Comparison of ENCODE assay signal across 21 mouse cellular contexts in the genomic region with DNA sequence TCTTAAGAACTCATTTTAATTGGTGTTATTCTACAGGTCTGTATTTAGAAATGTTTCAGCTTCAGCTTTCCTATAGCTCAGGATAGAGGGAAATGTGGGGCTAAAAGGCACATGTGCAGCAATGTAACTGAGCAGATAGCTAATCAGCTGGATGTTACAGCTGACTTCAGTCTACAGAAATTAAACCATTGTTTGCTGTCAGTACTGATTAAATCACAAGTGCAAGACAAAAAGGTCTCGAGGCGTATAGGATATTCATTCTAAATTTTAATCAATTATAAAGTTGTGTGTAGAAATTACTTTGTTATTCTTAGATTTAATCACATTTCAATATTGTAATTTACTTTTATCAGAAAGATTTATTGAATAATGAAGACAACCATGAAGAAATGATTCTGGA. TPM values are rescaled to one million over a fixed set of nuclear protein-coding genes. Genes with fewer than 3 reads are reported as not detected.
DNase-seq lines count a peak whose midpoint lies in the region; ATAC-seq and TF ChIP-seq lines count a peak whose summit lies in the region.
"Had no signal": no experiment of that assay in that cellular context is flagged by ENCODE, and none has a peak within 500 bp of the region (broad histone marks: within the 10 kb centered on the region; RNA-seq: fewer than 3 reads in every experiment).

No protein-coding gene starts in this region.

- no peak overlapping the region for H3K9ac ChIP-seq in midbrain, embryonic 11.5 days (ENCODE audit: low read length)
- no peak overlapping the region for H3K9ac ChIP-seq in midbrain, postnatal 0 days (replicated peaks; ENCODE audit: low read length, poor library complexity, severe bottlenecking)

- H3K36me3 ChIP-seq in midbrain, embryonic 11.5 days (ENCODE audit: control insufficient read depth, insufficient read depth, low read length): no peaks in the 10 kb centered on the region
- H3K36me3 ChIP-seq in midbrain, postnatal 0 days (ENCODE audit: insufficient read depth, low read length): no peaks in the 10 kb centered on the region
- H3K36me3 ChIP-seq: G1E had no signal

- no peak for TF ChIP-seq CTCF in midbrain, postnatal 0 days (IDR thresholded peaks at IDR 0.05)

- H3K27me3 ChIP-seq in midbrain, embryonic 11.5 days (ENCODE audit: control insufficient read depth, insufficient read depth, low read length): no peaks in the 10 kb centered on the region
- H3K27me3 ChIP-seq in midbrain, postnatal 0 days (ENCODE audit: insufficient read depth, low read length): no peaks in the 10 kb centered on the region
- H3K27me3 ChIP-seq: CH12.LX, Patski had no signal

- WGBS in midbrain, embryonic 11.5 days: 98% methylated on average over 2 of the region's 2 CpGs
- WGBS in midbrain, postnatal 0 days: 77% methylated on average over 2 of the region's 2 CpGs

- no peak overlapping the region for H3K4me2 ChIP-seq in midbrain, embryonic 11.5 days
- no peak overlapping the region for H3K4me2 ChIP-seq in midbrain, postnatal 0 days (ENCODE audit: low read depth, low read length, poor library complexity, severe bottlenecking)

- DNase-seq in midbrain, embryonic 11.5 days (ENCODE audit: low spot score, missing footprints): peak; percentile 53
- no peak for DNase-seq in midbrain, postnatal 0 days (ENCODE audit: low spot score)
- peak; percentile 51 for DNase-seq in retina, embryonic 14.5 days (ENCODE audit: low spot score)
- peak; percentile 38 for DNase-seq in retina, postnatal 1 day
- no peak for DNase-seq in thymus, postnatal 36 days
- no peak for DNase-seq in kidney, postnatal 10 days
- DNase-seq: adrenal gland, adult 2 months; adrenal gland, adult 8-10 months; adrenal gland, postnatal 10 days; adrenal gland, postnatal 14 days; adrenal gland, postnatal 25 days; adrenal gland, postnatal 36 days; B cell, adult 2 months; cerebellum, adult 11 months; cerebellum, adult 11-12 months; cerebellum, adult 18-20 months had no signal

- H3K27ac ChIP-seq in midbrain, embryonic 11.5 days (ENCODE audit: low read depth, low read length): no peak overlapping the region
- H3K27ac ChIP-seq in midbrain, postnatal 0 days (ENCODE audit: low read depth, low read length): no peak overlapping the region

- ATAC-seq in midbrain, embryonic 11.5 days (ENCODE audit: low FRiP score): no peak
- no peak for ATAC-seq in midbrain, postnatal 0 days (ENCODE audit: low FRiP score)
- ATAC-seq: activated CD4-positive, CD25-positive, alpha-beta regulatory T cell, adult 4 months; CD4-positive, CD25-positive, alpha-beta regulatory T cell, adult 4 months; Patski had no signal

- H3K9me3 ChIP-seq in midbrain, embryonic 11.5 days (ENCODE audit: control insufficient read depth, low read length): no peaks in the 10 kb centered on the region
- H3K9me3 ChIP-seq in midbrain, postnatal 0 days (ENCODE audit: low read length): no peaks in the 10 kb centered on the region
- H3K9me3 ChIP-seq: G1E had no signal

- no peaks in the 10 kb centered on the region for H3K4me1 ChIP-seq in midbrain, embryonic 11.5 days (ENCODE audit: control insufficient read depth, insufficient read depth, low read length)
- no peaks in the 10 kb centered on the region for H3K4me1 ChIP-seq in midbrain, postnatal 0 days (ENCODE audit: insufficient read depth, low read length)

- no peak overlapping the region for H3K4me3 ChIP-seq in midbrain, embryonic 11.5 days (ENCODE audit: low read depth, low read length)
- H3K4me3 ChIP-seq in midbrain, postnatal 0 days (ENCODE audit: low read depth, low read length): no peak overlapping the region

RNA-seq across cellular contexts. Expression of a gene that starts 56.9 kb away (rescaled TPM):
- polyA plus RNA-seq in midbrain, embryonic 11.5 days (2014; fragmentation: Nextera tagmentation; extraction: Ambion mirVana): 12.3 and 12.5 TPM in 2 replicates
- total RNA-seq in midbrain, postnatal 0 days (2014; rRNA removed): 9.9 and 15.1 TPM in 2 replicates
- polyA plus RNA-seq in midbrain, postnatal 0 days (2015; fragmentation: Nextera tagmentation; extraction: Ambion mirVana): 11.3 and 15.8 TPM in 2 replicates

RNA-seq across cellular contexts. Expression of a gene that starts 56.9 kb away (rescaled TPM):
- 41.6 and 42.2 TPM in 2 replicates for polyA plus RNA-seq in midbrain, embryonic 11.5 days (2014; fragmentation: Nextera tagmentation; extraction: Ambion mirVana)
- total RNA-seq in midbrain, postnatal 0 days (2014; rRNA removed): 25.2 and 34.3 TPM in 2 replicates
- 25.1 and 31.1 TPM in 2 replicates for polyA plus RNA-seq in midbrain, postnatal 0 days (2015; fragmentation: Nextera tagmentation; extraction: Ambion mirVana)

Comparison
In these comparisons a context has a peak if more than half of its experiments do, and no peak if none do; other contexts are left out.
1. DNase-seq: peak in midbrain, embryonic 11.5 days (single experiment), retina, embryonic 14.5 days (single experiment) and retina, postnatal 1 day (single experiment); none in midbrain, postnatal 0 days (single experiment), thymus, postnatal 36 days (0 of 2) and kidney, postnatal 10 days (single experiment).